Mouse (Mus musculus): ENCODE data around the gene Slc35d1.

- TF ChIP-seq EP300 (IDR thresholded peaks at IDR 0.05; ENCODE audit: low read depth) (no peak), CTCF (IDR thresholded peaks at IDR 0.05; ENCODE audit: low read depth) (no peak)
Observed at GRCm38 (mm10) chr4:103222854-103223253, 7.9 kb upstream of the Slc35d1 start.

Measured in liver, embryonic 14.5 days (tissue).